Mouse (Mus musculus) frontal cortex, postnatal 10 days (tissue): ENCODE measurements around the gene Prkar1b.

Source experiments
- DNase-seq, 2 experiments: peaks; one replicate each; pipeline ENCODE4 v3.0.0; 2022; ENCODE audit warnings: low spot score in 2 of 2, mixed read lengths in 1 of 2

Prkar1b gene

GRCm38 (mm10) chr5:138973480-138973879 is 176.3 kb downstream of the Prkar1b start:
- no peak for DNase-seq

GRCm38 (mm10) chr5:138971405-138971804 is 178.4 kb downstream of the Prkar1b start:
- DNase-seq: no peak

- DNase-seq: no peak
These were observed 179.7 kb downstream of the Prkar1b start for GRCm38 (mm10) chr5:138970056-138970490.
